Mouse (Mus musculus) erythroblast, embryonic 14.5 days (primary cell): ENCODE data around the gene Esam. TPM values are rescaled to one million over a fixed set of nuclear protein-coding genes. Genes with fewer than 3 reads are reported as not detected.

ENCODE experiments used
- H3K27me3 ChIP-seq: 2 replicates; pipeline ENCODE4 v1.6.1; 2012; ENCODE audit warnings: inconsistent platforms; ENCODE audit not compliant: control insufficient read depth
- H3K36me3 ChIP-seq: 2 replicates; pipeline ENCODE4 v1.6.1; 2012; ENCODE audit warnings: mild to moderate bottlenecking, inconsistent platforms; ENCODE audit not compliant: control insufficient read depth
- H3K4me1 ChIP-seq: 2 replicates; pipeline ENCODE4 v1.6.1; 2012; ENCODE audit warnings: inconsistent platforms; ENCODE audit not compliant: control insufficient read depth
- H3K4me3 ChIP-seq: replicated peaks from 2 replicates; pipeline ENCODE3; 2012; ENCODE audit warnings: moderate library complexity, mild to moderate bottlenecking, inconsistent platforms
- H3K9me3 ChIP-seq: 2 replicates; pipeline ENCODE4 v1.6.1; 2012; ENCODE audit warnings: low read length, inconsistent platforms, mixed read lengths; ENCODE audit not compliant: control insufficient read depth
- GATA1 ChIP-seq: IDR thresholded peaks from 2 replicates; pipeline ENCODE4 v1.6.1; 2012; ENCODE audit warnings: low read length, inconsistent platforms, mixed read lengths
- TAL1 ChIP-seq: IDR thresholded peaks from 3 replicates; pipeline ENCODE4 v1.6.1; 2012; ENCODE audit warnings: low read length, inconsistent platforms, mixed read lengths
- polyA plus RNA-seq: library from polyadenylated mRNA; stranded (reverse); fragments of >175 nt; gene quantifications from 2 replicates; pipeline ENCODE4 v1.2.3, GENCODE M21; 2012

The Esam gene
- polyA plus RNA-seq, 1 experiment = not detected

GRCm38 (mm10) chr9:37551751-37552531 lies 24.1 kb downstream of the Esam start:
- no peak for TF ChIP-seq TAL1
- Histone ChIP-seq H3K4me3 (peak overlapping the region; percentile 60), H3K4me1 (peaks cover 40% of the 10 kb centered on the region), H3K36me3 (no peaks in the 10 kb centered on the region), H3K27me3 (peaks cover 32% of the 10 kb centered on the region), H3K9me3 (no peaks in the 10 kb centered on the region)

DNA sequence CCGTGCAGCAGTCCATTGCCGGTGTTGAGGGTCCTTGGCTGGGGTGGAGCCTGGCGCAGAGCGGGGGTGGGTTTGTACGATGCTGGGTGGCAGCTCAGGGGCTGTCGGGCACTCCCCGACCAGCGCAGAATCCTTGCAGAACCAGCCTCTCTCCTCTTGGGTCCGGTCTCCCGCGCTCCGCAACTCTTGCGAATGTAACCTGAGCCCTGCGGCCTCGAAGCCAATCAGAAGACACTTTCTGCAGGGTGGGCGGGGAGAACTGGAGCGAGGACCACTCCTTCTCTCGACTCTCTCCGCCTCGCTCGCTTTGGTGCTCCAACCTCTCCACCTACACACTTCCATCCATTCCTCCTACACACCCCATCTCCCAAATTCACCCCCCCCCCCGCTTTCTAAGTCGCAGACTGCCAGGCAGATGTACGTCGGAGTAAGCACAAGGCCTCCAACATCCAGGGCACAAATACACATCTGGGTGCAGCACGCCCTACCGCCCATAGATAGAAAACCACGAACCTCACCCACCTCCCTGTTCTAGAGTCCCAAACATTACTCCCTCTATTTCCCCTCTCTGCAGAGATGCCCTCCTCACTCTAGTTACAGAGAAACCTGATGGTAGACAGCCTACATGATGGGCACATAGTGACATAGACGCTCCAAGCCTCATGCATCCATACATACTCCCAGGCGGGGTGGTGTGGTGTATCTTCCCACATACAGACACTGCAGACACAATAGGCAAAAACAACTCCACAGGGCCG lies 24.8 kb downstream of the Esam start, which contains the start of gene Nrgn:
Nrgn (minus strand) TSS at position 369 of the 758 bp plus-strand sequence.
- TF ChIP-seq GATA1 = no peak
- no peak for TF ChIP-seq TAL1
- H3K4me3 ChIP-seq = peak within 1 kb of the TSS; percentile 60
- peaks cover 32% of the 10 kb centered on the region for H3K27me3 ChIP-seq
- H3K4me1 ChIP-seq = peaks cover 40% of the 10 kb centered on the region
- no peaks in the 10 kb centered on the region for H3K9me3 ChIP-seq
- H3K36me3 ChIP-seq = no peaks in the 10 kb centered on the region

- Histone ChIP-seq H3K36me3 (no peaks in the 10 kb centered on the region), H3K27me3 (peaks cover 32% of the 10 kb centered on the region), H3K9me3 (no peaks in the 10 kb centered on the region), H3K4me3 (no peak overlapping the region), H3K4me1 (peaks cover 40% of the 10 kb centered on the region)
- TF ChIP-seq TAL1 (no peak), GATA1 (no peak)
These were observed 26.4 kb downstream of the Esam start for GRCm38 (mm10) chr9:37554279-37554678.

- Histone ChIP-seq H3K9me3 (no peaks in the 10 kb centered on the region), H3K27me3 (peaks cover 31% of the 10 kb centered on the region), H3K36me3 (no peaks in the 10 kb centered on the region), H3K4me3 (no peak within 1 kb of the TSS), H3K4me1 (peaks cover 40% of the 10 kb centered on the region)
- TF ChIP-seq TAL1 (no peak), GATA1 (no peak)
These were observed 27.2 kb downstream of the Esam start, which contains the start of gene Siae for GRCm38 (mm10) chr9:37554838-37555748. Siae (plus strand) TSS chr9:37555698.

DNA sequence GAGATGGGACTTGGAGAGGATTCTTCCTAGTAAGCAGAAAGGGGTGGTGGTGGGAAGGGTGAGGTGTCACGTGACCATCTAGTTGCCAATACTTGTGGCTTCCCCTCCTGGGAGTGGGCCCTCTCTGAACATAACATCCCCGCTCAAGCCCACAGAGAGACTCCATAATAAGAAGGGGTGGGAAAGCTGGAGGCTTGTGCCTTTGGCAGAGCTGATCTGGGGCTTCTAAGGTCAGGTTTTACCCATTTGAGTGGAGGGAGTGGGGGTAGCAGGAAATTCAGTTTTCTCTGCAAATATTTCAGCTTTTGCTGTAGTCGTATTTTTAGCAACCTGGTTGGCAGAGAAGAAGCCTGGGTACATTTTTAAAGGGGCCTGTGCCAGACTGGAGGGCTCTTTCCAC lies 28.5 kb downstream of the Esam start:
- TF ChIP-seq TAL1 (no peak), GATA1 (no peak)
- no peaks in the 10 kb centered on the region for H3K36me3 ChIP-seq
- H3K27me3 ChIP-seq = peaks cover 19% of the 10 kb centered on the region
- H3K4me3 ChIP-seq = no peak overlapping the region
- H3K9me3 ChIP-seq = no peaks in the 10 kb centered on the region
- H3K4me1 ChIP-seq = peaks cover 38% of the 10 kb centered on the region

DNA sequence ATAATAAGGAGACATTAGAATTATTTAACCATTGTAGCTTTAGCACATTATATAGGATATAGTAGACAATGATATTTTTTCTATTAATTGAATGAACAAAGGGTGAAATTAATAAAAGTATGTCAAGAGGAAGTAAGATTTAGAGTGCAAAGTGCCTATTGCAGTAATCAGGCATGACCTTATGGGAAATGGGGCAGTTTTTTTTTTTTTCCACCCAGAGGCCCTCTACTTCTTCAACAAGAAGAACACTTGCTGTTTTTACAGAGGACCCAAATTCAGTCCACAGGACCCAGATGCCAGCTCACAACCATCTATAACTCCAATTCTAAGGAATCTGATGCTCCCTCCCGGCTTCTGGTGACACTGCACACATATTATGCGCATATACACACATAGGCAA lies 32.7 kb downstream of the Esam start:
- Histone ChIP-seq H3K9me3 (no peaks in the 10 kb centered on the region), H3K4me1 (peaks cover 21% of the 10 kb centered on the region)
- TF ChIP-seq GATA1 = no peak
- no peak for TF ChIP-seq TAL1

DNA sequence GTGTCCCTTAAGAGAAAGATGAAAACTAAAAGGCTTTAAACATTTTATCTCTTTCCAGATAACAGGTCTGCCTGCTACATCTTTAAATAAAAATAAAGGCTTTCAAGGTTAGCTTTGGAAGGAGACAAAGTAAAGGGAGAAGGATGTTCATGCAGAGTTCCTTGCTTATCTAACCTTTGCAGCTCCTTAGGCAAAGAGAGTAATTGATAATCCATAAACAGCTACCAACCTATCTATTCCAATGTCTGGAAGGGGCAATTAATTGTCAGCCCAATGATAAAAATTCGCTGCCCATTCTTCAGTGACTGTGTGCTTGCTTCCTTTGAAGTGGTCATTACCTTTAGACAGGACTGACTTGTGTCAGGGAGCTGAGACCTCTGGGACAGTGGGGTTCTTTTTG lies 35.9 kb downstream of the Esam start:
- Histone ChIP-seq H3K27me3 (no peaks in the 10 kb centered on the region), H3K4me1 (peaks cover 50% of the 10 kb centered on the region), H3K9me3 (no peaks in the 10 kb centered on the region), H3K4me3 (no peak overlapping the region), H3K36me3 (no peaks in the 10 kb centered on the region)
- TF ChIP-seq GATA1 = no peak
- no peak for TF ChIP-seq TAL1

More for the DNA sequence above, 32.7 kb downstream of the Esam start:
- Histone ChIP-seq H3K36me3 (no peaks in the 10 kb centered on the region), H3K27me3 (no peaks in the 10 kb centered on the region), H3K4me3 (no peak overlapping the region)

DNA sequence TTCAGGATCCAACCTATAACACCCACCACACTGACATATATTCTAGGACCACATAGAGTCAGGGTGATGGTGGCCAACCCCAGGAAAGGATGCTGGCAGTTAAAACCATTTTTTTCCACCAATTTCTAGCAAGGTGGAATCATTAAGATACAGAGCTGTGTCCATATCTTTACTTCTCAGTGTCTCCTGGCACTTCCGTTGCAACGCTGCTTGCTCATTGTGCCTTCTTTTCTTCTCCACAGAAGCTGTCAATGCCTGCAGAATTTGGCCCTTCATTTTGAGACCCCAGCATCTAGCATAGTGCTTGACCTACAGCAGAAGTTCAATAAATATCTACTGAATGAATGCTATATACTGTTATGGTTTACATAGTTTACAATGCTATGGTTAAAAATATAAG lies 39.1 kb downstream of the Esam start:
- Histone ChIP-seq H3K27me3 (no peaks in the 10 kb centered on the region), H3K36me3 (no peaks in the 10 kb centered on the region), H3K9me3 (no peaks in the 10 kb centered on the region), H3K4me3 (no peak overlapping the region), H3K4me1 (peaks cover 70% of the 10 kb centered on the region)
- no peak for TF ChIP-seq GATA1

- H3K4me3 ChIP-seq = no peak overlapping the region
- H3K4me1 ChIP-seq = peaks cover 74% of the 10 kb centered on the region
- no peaks in the 10 kb centered on the region for H3K36me3 ChIP-seq
- no peaks in the 10 kb centered on the region for H3K27me3 ChIP-seq
- TF ChIP-seq GATA1 (no peak), TAL1 (no peak)
- no peaks in the 10 kb centered on the region for H3K9me3 ChIP-seq
These were observed 39.6 kb downstream of the Esam start for GRCm38 (mm10) chr9:37567454-37567853.
